Mouse (Mus musculus): ENCODE results near the gene Hspbp1.
A peak's percentile ranks its signal among the peaks of the same experiment; 100 is the strongest.

The Hspbp1 gene

GRCm38 (mm10) chr7:4666871-4667270, 18.0 kb downstream of the Hspbp1 start:
- DNase-seq, result no peak

- DNase-seq, result no peak
Observed at GRCm38 (mm10) chr7:4663742-4664141, 21.1 kb downstream of the Hspbp1 start.

DNA sequence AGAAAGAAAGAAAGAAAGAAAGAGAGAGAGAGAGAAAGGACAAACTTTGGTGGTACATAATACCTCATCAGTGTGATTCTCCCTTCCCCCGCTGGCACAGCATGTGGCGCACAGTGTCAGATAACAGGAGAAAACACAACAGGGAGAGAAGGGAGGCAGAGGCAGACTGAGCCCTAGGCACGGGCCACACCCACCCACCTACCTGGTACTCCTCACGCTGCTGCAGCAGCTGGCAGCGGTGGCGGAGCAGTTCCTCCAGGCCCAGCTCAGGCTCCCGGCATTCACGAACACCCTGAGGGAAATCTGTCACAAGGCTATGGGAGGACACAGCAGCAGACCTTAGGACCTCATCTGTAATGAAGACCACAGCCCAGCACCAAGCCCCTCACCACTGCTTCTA, 21.7 kb downstream of the Hspbp1 start:
- DNase-seq, result no peak

GRCm38 (mm10) chr7:4659911-4660443, 24.9 kb downstream of the Hspbp1 start:
- DNase-seq, result no peak

GRCm38 (mm10) chr7:4658912-4659551, 25.8 kb downstream of the Hspbp1 start, which contains the start of gene Ppp6r1:
Gene Ppp6r1 (minus strand): TSS chr7:4659019.
- DNase-seq, result peak; percentile 98 to 99

DNA sequence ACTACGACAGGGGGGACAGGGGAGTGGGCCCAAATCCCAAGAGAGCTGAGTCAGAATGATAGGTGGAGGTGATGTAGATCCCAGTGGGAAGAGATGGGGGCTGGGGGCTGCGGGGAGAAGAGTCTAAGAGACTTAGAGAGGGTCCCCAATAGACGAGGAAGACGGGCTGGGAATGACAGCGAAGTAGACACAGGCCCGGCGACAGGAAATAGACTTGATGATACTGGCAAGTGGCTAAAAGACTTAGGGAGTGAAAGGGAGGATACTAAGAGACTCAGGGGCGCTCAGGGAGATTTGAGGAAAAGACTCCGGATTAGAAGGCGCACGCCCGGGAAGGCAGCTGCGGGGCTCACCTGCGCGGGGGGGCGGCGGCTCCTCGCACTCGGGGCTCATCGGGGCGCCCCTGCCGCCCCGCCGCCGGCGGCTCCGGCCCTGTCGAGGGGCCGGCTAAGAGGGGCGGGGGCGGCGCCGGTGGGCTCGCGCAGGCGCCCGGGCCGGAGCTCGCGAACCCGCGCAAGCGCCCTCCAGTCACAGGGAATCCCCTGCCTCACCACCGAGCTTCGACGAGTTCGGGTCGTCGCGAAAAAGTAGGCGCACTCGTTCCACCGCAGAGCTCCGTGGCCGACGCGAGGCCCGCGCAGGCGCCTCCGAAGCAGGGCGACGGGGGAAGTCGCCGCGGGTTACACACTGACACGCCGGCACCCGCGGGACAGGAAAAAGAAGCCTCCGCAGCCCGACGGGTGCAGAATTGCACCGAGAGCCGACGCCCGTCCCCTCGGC, 26.6 kb downstream of the Hspbp1 start:
- peak in 1 of 2 experiments; percentile 7 for DNase-seq

- peak; percentile 25 to 47 for DNase-seq
Observed at GRCm38 (mm10) chr7:4657521-4658127, 27.2 kb downstream of the Hspbp1 start.

DNA sequence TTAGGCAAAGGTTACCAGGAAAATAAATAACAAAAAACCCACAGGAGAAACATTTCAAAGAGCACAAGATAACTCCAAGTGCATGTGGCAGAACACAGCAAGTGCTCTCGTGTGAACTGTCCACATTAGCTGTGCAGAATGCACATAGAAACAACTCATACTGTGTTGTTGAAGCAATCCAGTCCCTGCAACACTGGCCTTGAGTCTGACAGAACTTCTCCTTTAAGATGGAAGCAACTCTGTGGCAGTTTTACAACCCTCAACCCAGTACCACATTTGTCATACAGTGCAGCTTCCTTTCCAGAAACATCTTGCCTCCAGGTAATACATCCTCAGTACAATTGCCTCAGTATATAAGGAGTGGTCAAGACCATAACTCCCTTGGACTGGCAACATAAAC, 28.1 kb downstream of the Hspbp1 start:
- DNase-seq, result no peak

GRCm38 (mm10) chr7:4655916-4656315, 29.0 kb downstream of the Hspbp1 start:
- no peak for DNase-seq

DNA sequence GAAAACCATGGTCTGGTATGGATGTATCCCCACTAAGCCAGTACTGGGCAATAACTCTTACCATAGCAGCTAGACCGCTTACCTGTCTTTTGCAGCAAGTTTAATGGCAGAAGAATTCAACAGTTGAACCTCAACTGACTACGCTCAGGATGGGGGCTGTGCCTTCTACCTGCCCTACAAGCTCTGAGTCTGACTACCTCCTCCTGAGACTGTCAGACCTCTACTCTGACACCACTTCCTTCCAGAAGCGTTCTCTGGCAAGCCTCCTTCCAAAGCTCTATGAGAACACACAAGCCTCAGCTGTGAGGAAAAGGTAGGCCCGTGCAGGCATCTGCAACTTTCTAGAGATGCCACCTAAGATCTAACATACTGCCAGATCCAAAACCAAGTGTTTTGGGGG, 29.5 kb downstream of the Hspbp1 start:
- no peak for DNase-seq

DNA sequence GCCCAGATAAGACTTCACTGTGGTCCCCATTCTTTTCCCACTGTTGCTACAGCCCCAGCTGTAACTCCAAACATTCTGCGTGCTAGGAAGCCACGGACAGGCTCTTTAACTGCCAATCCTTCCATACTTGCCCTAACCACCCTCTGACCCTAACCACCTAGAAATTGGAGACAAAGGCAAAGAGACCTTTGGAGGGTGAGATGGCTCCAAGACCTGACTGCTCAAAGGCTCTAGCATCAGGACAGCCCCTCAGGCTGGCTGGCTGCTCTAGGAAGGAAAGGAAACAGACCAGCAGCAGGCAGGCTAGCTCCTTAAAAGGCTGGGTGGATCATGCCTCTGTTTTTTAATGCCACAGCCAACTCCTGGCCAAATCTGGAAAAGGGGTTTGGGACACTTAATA, 30.6 kb downstream of the Hspbp1 start:
- DNase-seq, result no peak

DNA sequence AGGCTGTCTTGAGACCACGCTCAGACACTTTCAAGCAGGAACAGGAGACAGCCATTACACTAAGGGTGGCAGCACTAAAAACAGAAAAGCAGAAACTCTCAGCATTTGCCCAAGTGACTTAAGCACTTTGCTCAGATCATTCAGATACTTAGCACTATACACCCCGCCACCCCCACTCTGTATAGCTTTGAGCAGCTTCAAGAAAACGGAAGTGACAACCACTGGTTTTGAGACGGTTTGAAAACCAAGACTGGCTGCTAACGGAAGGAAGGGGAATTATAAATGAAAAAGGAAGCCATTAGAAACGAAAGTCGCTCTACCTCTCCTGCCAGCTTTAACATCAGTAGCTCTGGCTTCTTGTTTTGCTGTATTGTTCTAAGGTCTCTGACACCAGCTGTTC, 31.1 kb downstream of the Hspbp1 start:
- DNase-seq, result peak in 1 of 2 experiments; percentile 19

- no peak for DNase-seq
Observed at GRCm38 (mm10) chr7:4653351-4653750, 31.5 kb downstream of the Hspbp1 start.

- no peak for DNase-seq
Observed at GRCm38 (mm10) chr7:4652726-4653125, 32.1 kb downstream of the Hspbp1 start.

GRCm38 (mm10) chr7:4651581-4651980, 33.3 kb downstream of the Hspbp1 start:
- DNase-seq, result peak in 1 of 2 experiments; percentile 20

DNA sequence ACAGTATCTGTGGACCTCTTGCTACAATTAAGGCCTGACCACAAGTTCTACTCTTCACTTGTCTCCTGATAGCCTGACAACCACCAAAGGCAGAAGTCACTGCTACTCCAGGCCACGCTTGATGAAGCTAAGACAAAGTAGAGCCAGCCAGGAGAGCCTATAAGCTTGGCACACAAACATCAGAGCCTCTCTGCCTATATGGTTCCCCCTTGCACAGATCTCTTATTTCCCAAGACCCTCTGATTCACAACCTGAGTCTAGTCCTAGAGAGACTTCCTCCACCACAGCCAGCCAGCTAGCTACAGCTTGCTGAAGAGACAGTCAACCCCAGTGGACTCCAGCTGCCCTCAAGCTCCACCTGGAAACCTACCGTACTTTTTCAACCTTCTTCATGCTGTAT, 36.9 kb downstream of the Hspbp1 start:
- DNase-seq, result no peak

- no peak for DNase-seq
Observed at GRCm38 (mm10) chr7:4647291-4647690, 37.6 kb downstream of the Hspbp1 start.

- DNase-seq, result no peak
Observed at GRCm38 (mm10) chr7:4646806-4647205, 38.1 kb downstream of the Hspbp1 start.

- DNase-seq, result no peak
Observed at GRCm38 (mm10) chr7:4643225-4643624, 41.6 kb downstream of the Hspbp1 start.

DNA sequence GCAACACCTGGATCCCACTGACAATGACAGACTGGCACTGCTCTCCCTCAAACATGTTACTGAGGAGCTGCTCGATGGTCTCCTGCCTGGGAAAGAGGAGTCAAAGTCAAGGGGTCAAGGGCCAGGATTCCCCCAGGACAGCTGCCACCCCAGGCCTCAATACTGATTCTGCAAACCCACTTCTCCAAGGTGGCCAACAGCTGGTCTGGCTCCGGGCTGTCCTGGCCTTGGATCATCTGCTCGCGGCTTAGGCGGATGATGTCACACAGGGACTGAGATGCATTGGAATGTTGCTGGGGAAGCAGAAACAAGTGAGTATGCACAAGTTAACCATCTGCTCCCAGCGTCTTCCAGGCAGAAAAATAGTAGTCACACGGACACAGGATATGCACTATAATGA, 42.9 kb downstream of the Hspbp1 start:
- DNase-seq, result no peak

GRCm38 (mm10) chr7:4641155-4641554, 43.7 kb downstream of the Hspbp1 start:
- no peak for DNase-seq

DNA sequence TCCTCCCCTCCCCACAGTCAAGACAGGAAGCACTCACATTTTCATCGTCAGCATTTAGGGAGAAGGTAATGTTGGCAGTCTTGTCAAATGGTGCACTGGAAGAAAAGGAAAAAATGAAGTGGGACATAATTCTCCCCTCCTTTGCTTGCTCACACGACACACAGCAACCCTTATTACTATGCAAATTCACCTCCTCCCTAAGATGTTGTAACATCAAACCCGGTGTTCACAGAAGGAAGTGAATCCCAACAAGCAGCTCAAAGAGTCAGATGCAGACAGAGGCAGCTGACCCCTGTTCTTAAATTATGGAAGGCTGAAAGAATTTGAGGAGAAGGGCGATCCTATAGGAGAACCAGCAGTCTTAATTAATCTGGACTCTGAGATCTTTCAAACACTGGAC, 48.7 kb downstream of the Hspbp1 start:
- DNase-seq, result no peak

DNA sequence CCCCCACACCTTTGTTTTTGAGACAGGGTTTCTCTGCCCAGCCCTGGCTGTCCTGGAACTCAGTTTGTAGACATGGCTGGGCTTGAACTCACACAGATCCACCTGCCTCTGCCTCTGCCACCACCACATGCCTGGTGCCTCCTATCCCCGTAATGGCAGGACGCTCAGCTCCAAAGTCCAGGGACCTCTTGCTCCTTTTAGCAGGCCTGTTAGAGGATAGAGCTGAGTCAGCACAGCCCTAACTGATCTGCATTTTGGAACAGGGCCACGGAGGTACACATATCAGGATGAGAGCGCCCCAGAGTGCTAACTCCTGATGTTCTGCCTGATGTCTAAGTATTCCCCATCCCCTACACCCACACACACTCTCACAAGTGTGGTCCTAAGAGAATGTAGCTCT, 53.8 kb downstream of the Hspbp1 start, which contains the start of gene Tmem86b:
Tmem86b (minus strand) TSS at position 392 of the 400 bp plus-strand sequence.
- peak; percentile 79 to 89 for DNase-seq

DNA sequence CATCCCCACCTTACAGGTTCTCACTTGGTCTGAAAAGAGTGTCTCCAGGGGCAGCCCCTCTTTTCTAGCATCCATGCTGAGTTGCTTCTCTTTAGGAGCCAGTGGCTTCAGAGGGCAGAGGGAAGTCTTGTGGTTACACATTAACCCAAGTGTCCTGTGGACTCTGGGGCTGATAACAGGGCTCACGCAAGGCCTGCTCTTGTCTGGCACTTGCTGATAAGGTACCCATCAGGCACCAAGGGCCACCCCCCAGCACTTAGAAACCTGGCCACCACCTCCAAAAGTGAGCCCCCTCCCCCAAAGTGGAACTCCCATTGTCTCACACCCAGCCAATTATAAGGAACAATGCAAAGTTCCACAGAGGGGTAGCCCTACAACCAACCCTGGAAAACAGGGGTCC, 54.7 kb downstream of the Hspbp1 start:
- DNase-seq, result peak; percentile 56 to 69

Measured in kidney, postnatal 25 days (tissue).